Mouse (Mus musculus) heart, adult 2 months (tissue): ENCODE results near the gene Upf3a.

Experiments
- CTCF ChIP-seq: fragments of 200-600 bp; IDR thresholded peaks from 2 replicates; pipeline ENCODE4 v1.8.1; 2022; ENCODE audit warnings: antibody characterized with exemption, mild to moderate bottlenecking, moderate library complexity
- EP300 ChIP-seq: fragments of 200-500 bp; IDR thresholded peaks from 2 replicates; pipeline ENCODE4 v1.6.1; 2011; ENCODE audit warnings: low read depth, low read length, control low read depth; ENCODE audit not compliant: insufficient read depth
- POLR2A ChIP-seq: fragments of 200-500 bp; IDR thresholded peaks from 2 replicates; pipeline ENCODE4 v1.6.1; 2011; ENCODE audit warnings: mild to moderate bottlenecking, low read depth, low read length, control low read depth; ENCODE audit not compliant: insufficient read depth

DNA sequence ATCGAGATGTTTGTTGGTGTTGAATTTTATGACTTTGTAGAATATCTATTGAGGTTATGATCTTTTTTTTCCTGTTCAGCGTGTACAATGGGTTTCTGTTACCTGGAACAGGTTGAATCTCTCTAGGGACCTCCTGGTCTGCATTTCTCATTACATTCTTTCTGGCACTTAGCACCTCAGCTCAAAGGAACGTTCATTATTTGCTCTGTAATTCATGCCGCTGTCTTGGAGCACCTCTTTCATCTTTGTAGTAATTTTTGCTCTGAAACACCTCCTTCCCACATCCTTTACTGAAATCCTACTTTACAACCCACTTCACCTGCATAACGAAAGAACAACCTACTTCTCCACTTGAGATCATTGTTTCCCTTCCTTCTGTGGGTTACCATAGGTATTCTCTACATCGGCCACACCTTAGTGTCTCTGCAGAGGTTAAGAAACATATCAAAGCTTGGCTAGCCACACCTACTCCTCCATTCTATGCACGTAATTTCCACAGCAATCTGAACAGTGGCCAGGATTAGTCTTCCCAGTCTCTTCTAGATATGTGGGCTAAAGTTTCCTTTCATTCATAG is 43.3 kb downstream of the Upf3a start:
- TF ChIP-seq CTCF, result no peak
- TF ChIP-seq POLR2A, result no peak
- TF ChIP-seq EP300, result no peak
